Mouse (Mus musculus): ENCODE measurements around the gene Gm10100. TPM values are rescaled to one million over a fixed set of nuclear protein-coding genes. Genes with fewer than 3 reads are reported as not detected.
"Not testable (repeated sequence)": the region's sequence is repeated elsewhere in the genome, so short reads cannot be mapped to it uniquely, and the experiment has no call there.

Gm10100 gene
- polyA plus RNA-seq, 1 experiment from 2014 or later = 0.75 TPM

DNA sequence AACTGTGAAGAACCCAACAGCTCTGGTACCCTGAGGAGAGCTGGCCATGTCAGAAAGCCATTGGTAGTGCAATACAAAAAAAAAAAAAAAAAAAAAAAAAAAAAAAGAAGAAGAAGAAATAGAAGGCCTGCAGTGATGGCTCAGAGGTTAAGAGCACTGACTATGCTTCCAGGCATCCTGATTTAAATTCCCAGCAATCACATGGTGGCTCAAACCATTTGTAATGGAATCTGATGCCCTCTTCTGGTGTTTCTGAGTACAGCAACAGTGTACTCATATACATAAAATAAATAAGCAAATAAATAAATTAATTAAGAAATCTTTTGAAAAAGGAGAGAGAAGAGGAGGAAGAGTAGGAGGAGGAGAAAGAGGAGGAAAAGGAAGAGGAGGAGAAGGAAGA is 27.2 kb downstream of the Gm10100 start:
- Histone ChIP-seq H3K27me3 (no peaks in the 10 kb centered on the region), H3K9ac (no peak overlapping the region), H3K36me3 (no peaks in the 10 kb centered on the region), H3K4me3 (replicated peaks) (no peak overlapping the region), H3K4me2 (replicated peaks) (no peak overlapping the region), H3K4me1 (no peaks in the 10 kb centered on the region), H3K27ac (replicated peaks) (no peak overlapping the region), H3K9me3 (replicated peaks) (no peaks in the 10 kb centered on the region)
- no peak for ATAC-seq (ENCODE audit: insufficient number of reproducible peaks, low FRiP score, low TSS enrichment, low read depth)

DNA sequence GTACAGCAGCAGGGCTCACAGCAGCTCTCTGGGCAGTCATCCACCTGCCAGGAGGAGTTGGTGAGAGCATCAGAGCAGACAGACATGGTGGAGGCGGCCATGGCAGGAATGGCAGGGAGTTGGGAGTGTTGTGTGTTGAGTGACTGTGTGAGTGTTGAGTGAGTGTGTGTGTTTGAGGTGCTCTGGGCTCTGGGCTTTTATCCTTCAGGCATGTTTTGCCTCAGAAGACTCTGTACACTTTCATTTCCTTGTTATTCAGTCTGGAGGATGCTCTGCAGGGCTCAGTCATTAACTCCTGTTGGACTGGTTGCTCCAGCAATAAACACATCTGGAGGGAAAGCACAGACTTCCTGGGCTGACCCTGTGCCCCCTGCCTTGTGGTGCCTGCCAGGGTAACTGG is 33.3 kb downstream of the Gm10100 start, which contains the start of gene Gm3233:
Gene Gm3233, minus strand, starts transcription at position 101 of the 400 bp plus-strand sequence.
- H3K27ac ChIP-seq (replicated peaks); ATAC-seq (ENCODE audit: insufficient number of reproducible peaks, low FRiP score, low TSS enrichment, low read depth); H3K36me3 ChIP-seq; H3K9me3 ChIP-seq (replicated peaks); H3K4me3 ChIP-seq (replicated peaks); H3K4me2 ChIP-seq (replicated peaks); H3K9ac ChIP-seq; H3K27me3 ChIP-seq; H3K4me1 ChIP-seq: not testable (repeated sequence)
- 80% methylated on average over 1 of the region's 1 CpGs for WGBS

DNA sequence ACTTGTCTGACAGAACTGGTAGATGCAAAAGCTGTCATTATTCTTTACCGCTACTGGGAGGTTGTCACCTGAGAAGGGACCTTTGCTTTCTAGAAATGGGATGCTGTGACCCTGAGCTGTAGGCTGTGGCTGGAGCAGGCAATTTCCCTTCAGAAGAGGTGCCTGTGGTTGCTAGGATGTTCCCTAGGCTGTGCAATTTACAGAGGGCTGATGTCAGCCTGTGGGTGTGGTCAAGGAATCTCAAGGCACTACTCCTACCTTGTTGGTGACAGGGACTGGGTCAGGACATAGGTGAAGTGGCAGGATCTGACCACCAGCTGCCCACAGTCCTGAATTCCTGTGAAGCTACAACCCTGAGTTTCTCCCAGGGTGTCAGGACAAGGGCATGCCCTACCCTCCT is 43.4 kb downstream of the Gm10100 start:
- no peak overlapping the region for H3K9ac ChIP-seq

DNA sequence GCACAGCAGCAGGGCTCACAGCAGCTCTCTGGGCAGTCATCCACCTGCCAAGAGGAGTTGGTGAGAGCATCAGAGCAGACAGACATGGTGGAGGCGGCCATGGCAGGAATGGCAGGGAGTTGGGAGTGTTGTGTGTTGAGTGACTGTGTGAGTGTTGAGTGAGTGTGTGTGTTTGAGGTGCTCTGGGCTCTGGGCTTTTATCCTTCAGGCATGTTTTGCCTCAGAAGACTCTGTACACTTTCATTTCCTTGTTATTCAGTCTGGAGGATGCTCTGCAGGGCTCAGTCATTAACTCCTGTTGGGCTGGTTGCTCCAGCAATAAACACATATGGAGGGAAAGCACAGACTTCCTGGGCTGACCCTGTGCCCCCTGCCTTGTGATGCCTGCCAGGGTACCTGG is 44.9 kb downstream of the Gm10100 start, which contains the start of gene Gm3238:
Gene Gm3238, minus strand, starts transcription at position 101 of the 400 bp plus-strand sequence.
- H3K4me2 ChIP-seq (replicated peaks); H3K27me3 ChIP-seq; H3K27ac ChIP-seq (replicated peaks); H3K9ac ChIP-seq; H3K4me3 ChIP-seq (replicated peaks); H3K4me1 ChIP-seq; ATAC-seq (ENCODE audit: insufficient number of reproducible peaks, low FRiP score, low TSS enrichment, low read depth); H3K9me3 ChIP-seq (replicated peaks); H3K36me3 ChIP-seq: not testable (repeated sequence)
- WGBS = no CpG with 5 or more reads among the region's 1 CpGs

More for the DNA sequence above, 43.4 kb downstream of the Gm10100 start:
- peak; percentile 29; the same call in 1 of the 2 replicates for ATAC-seq (ENCODE audit: insufficient number of reproducible peaks, low FRiP score, low TSS enrichment, low read depth)
- H3K4me1 ChIP-seq = no peaks in the 10 kb centered on the region
- no peaks in the 10 kb centered on the region for H3K9me3 ChIP-seq (replicated peaks)
- no peaks in the 10 kb centered on the region for H3K36me3 ChIP-seq
- 71% methylated on average over 1 of the region's 1 CpGs for WGBS
- H3K27me3 ChIP-seq = no peaks in the 10 kb centered on the region
- no peak overlapping the region for H3K4me2 ChIP-seq (replicated peaks)
- no peak overlapping the region for H3K4me3 ChIP-seq (replicated peaks)
- no peak overlapping the region for H3K27ac ChIP-seq (replicated peaks)

DNA sequence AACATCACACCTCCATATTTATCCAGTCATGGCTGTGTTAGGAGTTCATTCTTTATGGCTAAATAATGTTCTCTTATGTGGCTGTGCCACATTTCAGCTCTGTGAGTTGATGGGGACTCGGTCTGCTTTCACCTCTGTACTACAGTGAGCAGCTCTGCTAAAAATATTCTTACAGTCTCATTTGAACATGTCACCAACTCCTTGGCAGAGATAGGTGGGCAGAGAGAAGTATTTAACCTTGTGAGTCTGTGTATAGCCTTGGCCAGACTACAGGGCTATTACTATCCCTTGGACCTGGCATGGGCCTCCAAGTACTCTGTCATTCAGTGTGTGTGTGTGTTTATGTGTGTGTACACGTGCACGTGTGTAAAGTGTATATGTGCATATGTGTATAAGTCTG is 45.9 kb downstream of the Gm10100 start:
- H3K9me3 ChIP-seq (replicated peaks); H3K27me3 ChIP-seq; H3K27ac ChIP-seq (replicated peaks); H3K36me3 ChIP-seq; H3K9ac ChIP-seq; H3K4me3 ChIP-seq (replicated peaks); ATAC-seq (ENCODE audit: insufficient number of reproducible peaks, low FRiP score, low TSS enrichment, low read depth); H3K4me1 ChIP-seq; H3K4me2 ChIP-seq (replicated peaks): not testable (repeated sequence)
- 83% methylated on average over 3 of the region's 3 CpGs for WGBS

Other genes with a start within 250 kb of the Gm10100 start
- 37.5 and 38.8 TPM in 2 replicates for gene Fam207a, start 210.7 kb upstream of the Gm10100 start, polyA plus RNA-seq (2015; fragmentation: Nextera tagmentation; extraction: Ambion mirVana)
- 2.8 and 3.3 TPM in 2 replicates for gene Itgb2, start 196.2 kb upstream of the Gm10100 start, polyA plus RNA-seq (2015; fragmentation: Nextera tagmentation; extraction: Ambion mirVana)
- gene Pttg1ip, start 144.8 kb upstream of the Gm10100 start, polyA plus RNA-seq (2015; fragmentation: Nextera tagmentation; extraction: Ambion mirVana) = 135 and 136 TPM in 2 replicates
- gene Sumo3, start 120.4 kb upstream of the Gm10100 start, polyA plus RNA-seq (2015; fragmentation: Nextera tagmentation; extraction: Ambion mirVana) = 323 and 339 TPM in 2 replicates
- 3.1 TPM in 1 of 2 replicates, not detected in the other for gene Gm49325, start 120.3 kb upstream of the Gm10100 start, polyA plus RNA-seq (2015; fragmentation: Nextera tagmentation; extraction: Ambion mirVana)
- gene Ube2g2, start 104.2 kb upstream of the Gm10100 start, polyA plus RNA-seq (2015; fragmentation: Nextera tagmentation; extraction: Ambion mirVana) = 92.2 and 102 TPM in 2 replicates
- gene Tspear, start 39.9 kb upstream of the Gm10100 start, polyA plus RNA-seq (2015; fragmentation: Nextera tagmentation; extraction: Ambion mirVana) = 3.3 and 3.4 TPM in 2 replicates
- 0.60 and 0.85 TPM in 2 replicates for gene Gm19402, start 35.7 kb upstream of the Gm10100 start, polyA plus RNA-seq (2015; fragmentation: Nextera tagmentation; extraction: Ambion mirVana)
- 1.0 and 1.9 TPM in 2 replicates for gene Gm9508, start 29.3 kb upstream of the Gm10100 start, polyA plus RNA-seq (2015; fragmentation: Nextera tagmentation; extraction: Ambion mirVana)
- 0.59 TPM in 1 of 2 replicates, not detected in the other for gene Gm10272, start 19.9 kb upstream of the Gm10100 start, polyA plus RNA-seq (2015; fragmentation: Nextera tagmentation; extraction: Ambion mirVana)
- 2.2 and 2.8 TPM in 2 replicates for gene Gm10024, start 15.0 kb upstream of the Gm10100 start, polyA plus RNA-seq (2015; fragmentation: Nextera tagmentation; extraction: Ambion mirVana)
- 0.56 and 1.5 TPM in 2 replicates for gene Gm10142, start 10.7 kb upstream of the Gm10100 start, polyA plus RNA-seq (2015; fragmentation: Nextera tagmentation; extraction: Ambion mirVana)
- gene Krtap12-1, start 5.9 kb upstream of the Gm10100 start, polyA plus RNA-seq (2015; fragmentation: Nextera tagmentation; extraction: Ambion mirVana) = 1.1 and 1.8 TPM in 2 replicates
- gene Gm18596, start 16.2 kb downstream of the Gm10100 start, polyA plus RNA-seq (2015; fragmentation: Nextera tagmentation; extraction: Ambion mirVana) = 1.5 and 1.7 TPM in 2 replicates
- 1.5 and 1.9 TPM in 2 replicates for gene Gm9736, start 24.9 kb downstream of the Gm10100 start, polyA plus RNA-seq (2015; fragmentation: Nextera tagmentation; extraction: Ambion mirVana)
- 0.41 and 0.77 TPM in 2 replicates for gene Gm3233, start 33.2 kb downstream of the Gm10100 start, polyA plus RNA-seq (2015; fragmentation: Nextera tagmentation; extraction: Ambion mirVana)
- 0.92 TPM in 1 of 2 replicates, not detected in the other for gene Gm3238, start 44.8 kb downstream of the Gm10100 start, polyA plus RNA-seq (2015; fragmentation: Nextera tagmentation; extraction: Ambion mirVana)
- 1.3 and 1.7 TPM in 2 replicates for gene Gm7138, start 50.5 kb downstream of the Gm10100 start, polyA plus RNA-seq (2015; fragmentation: Nextera tagmentation; extraction: Ambion mirVana)
- gene Gm3250, start 56.1 kb downstream of the Gm10100 start, polyA plus RNA-seq (2015; fragmentation: Nextera tagmentation; extraction: Ambion mirVana) = not detected in 2 replicates
- 0.54 TPM in 1 of 2 replicates, not detected in the other for gene Gm7137, start 61.7 kb downstream of the Gm10100 start, polyA plus RNA-seq (2015; fragmentation: Nextera tagmentation; extraction: Ambion mirVana)
- gene Gm9639, start 68.6 kb downstream of the Gm10100 start, polyA plus RNA-seq (2015; fragmentation: Nextera tagmentation; extraction: Ambion mirVana) = 0.91 and 1.0 TPM in 2 replicates
- 0.24 and 0.55 TPM in 2 replicates for gene Gm19668, start 72.6 kb downstream of the Gm10100 start, polyA plus RNA-seq (2015; fragmentation: Nextera tagmentation; extraction: Ambion mirVana)
- 2.0 and 2.1 TPM in 2 replicates for gene Gm9507, start 85.4 kb downstream of the Gm10100 start, polyA plus RNA-seq (2015; fragmentation: Nextera tagmentation; extraction: Ambion mirVana)
- gene Gm2696, start 88.2 kb downstream of the Gm10100 start, polyA plus RNA-seq (2015; fragmentation: Nextera tagmentation; extraction: Ambion mirVana) = 2.8 and 3.4 TPM in 2 replicates
- 2.6 and 5.3 TPM in 2 replicates for gene Krtap10-4, start 100.6 kb downstream of the Gm10100 start, polyA plus RNA-seq (2015; fragmentation: Nextera tagmentation; extraction: Ambion mirVana)
- 2.9 and 3.8 TPM in 2 replicates for gene Krtap10-10, start 109.5 kb downstream of the Gm10100 start, polyA plus RNA-seq (2015; fragmentation: Nextera tagmentation; extraction: Ambion mirVana)
- 0.73 and 0.88 TPM in 2 replicates for gene Gm36176, start 120.3 kb downstream of the Gm10100 start, polyA plus RNA-seq (2015; fragmentation: Nextera tagmentation; extraction: Ambion mirVana)
- gene Gm10318, start 126.4 kb downstream of the Gm10100 start, polyA plus RNA-seq (2015; fragmentation: Nextera tagmentation; extraction: Ambion mirVana) = 3.0 and 3.4 TPM in 2 replicates
- gene Gm3285, start 135.5 kb downstream of the Gm10100 start, polyA plus RNA-seq (2015; fragmentation: Nextera tagmentation; extraction: Ambion mirVana) = 2.4 and 3.3 TPM in 2 replicates
- gene Lrrc3, start 176.1 kb downstream of the Gm10100 start, polyA plus RNA-seq (2015; fragmentation: Nextera tagmentation; extraction: Ambion mirVana) = 4.3 and 5.0 TPM in 2 replicates
- 0.60 and 0.79 TPM in 2 replicates for gene Trpm2, start 244.1 kb downstream of the Gm10100 start, polyA plus RNA-seq (2015; fragmentation: Nextera tagmentation; extraction: Ambion mirVana)

Data from embryonic facial prominence, embryonic 15.5 days (tissue).